Mouse (Mus musculus): ENCODE measurements around the gene Kcnk10. TPM values are rescaled to one million over a fixed set of nuclear protein-coding genes. Genes with fewer than 3 reads are reported as not detected.

Gene Kcnk10
- polyA plus RNA-seq, 1 experiment: 0.01 TPM

DNA sequence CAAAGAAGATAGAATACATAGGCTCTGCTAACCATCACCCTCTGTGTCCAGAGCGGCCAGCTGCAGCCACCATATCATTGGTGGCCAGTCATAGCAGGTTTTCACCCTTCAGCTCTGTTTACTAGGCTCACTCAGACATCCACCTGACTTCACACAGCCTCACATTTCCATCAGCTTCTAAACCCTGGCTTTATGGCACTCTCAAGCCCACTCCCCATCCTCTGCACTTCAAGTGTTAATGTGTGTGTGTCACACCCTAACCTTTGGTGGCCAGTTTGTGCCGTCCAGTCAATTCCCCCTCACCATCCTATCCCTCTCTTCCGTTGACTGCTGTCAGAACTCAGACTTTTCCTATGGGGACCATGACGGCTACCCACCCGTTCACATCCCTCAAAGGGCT lies 184.0 kb downstream of the Kcnk10 start:
- H3K4me1 ChIP-seq (ENCODE audit: control insufficient read depth, insufficient read depth, low read length): no peaks in the 10 kb centered on the region
- TF ChIP-seq CTCF (IDR thresholded peaks at IDR 0.05; ENCODE audit: insufficient read depth, low read length) (no peak), POLR2A (IDR thresholded peaks at IDR 0.05; ENCODE audit: borderline replicate concordance, extremely low read depth, low read depth, low read length) (no peak)
- no peak for DNase-seq
- 88% methylated on average over 5 of the region's 5 CpGs for WGBS
- H3K4me3 ChIP-seq (replicated peaks; ENCODE audit: extremely low read depth, low read depth, low read length): no peak overlapping the region

DNA sequence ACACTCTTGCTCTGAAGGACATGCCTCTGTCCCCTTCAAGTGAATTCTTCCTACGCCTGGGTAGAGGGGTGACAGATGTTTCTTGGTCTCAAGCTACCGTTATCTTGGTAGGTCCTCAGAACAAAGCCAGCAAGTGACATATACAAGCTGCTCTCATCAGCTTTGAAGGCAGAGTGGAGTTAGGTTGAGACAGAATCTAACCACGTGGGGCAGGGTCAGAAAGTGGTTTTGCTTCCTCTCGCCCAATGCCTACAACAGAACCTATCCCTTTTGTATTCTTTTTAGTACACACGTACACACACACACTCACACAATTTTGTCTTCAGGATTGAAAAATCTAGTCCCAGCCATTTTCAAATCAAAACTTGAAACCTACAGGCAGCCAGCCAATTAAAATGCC lies 186.8 kb downstream of the Kcnk10 start:
- Histone ChIP-seq H3K4me1 (ENCODE audit: control insufficient read depth, insufficient read depth, low read length) (no peaks in the 10 kb centered on the region), H3K4me3 (replicated peaks; ENCODE audit: extremely low read depth, low read depth, low read length) (no peak overlapping the region)
- no peak for TF ChIP-seq POLR2A (IDR thresholded peaks at IDR 0.05; ENCODE audit: borderline replicate concordance, extremely low read depth, low read depth, low read length)
- no peak for TF ChIP-seq CTCF (IDR thresholded peaks at IDR 0.05; ENCODE audit: insufficient read depth, low read length)
- no peak for DNase-seq
- WGBS: 65% methylated on average over 5 of the region's 5 CpGs

DNA sequence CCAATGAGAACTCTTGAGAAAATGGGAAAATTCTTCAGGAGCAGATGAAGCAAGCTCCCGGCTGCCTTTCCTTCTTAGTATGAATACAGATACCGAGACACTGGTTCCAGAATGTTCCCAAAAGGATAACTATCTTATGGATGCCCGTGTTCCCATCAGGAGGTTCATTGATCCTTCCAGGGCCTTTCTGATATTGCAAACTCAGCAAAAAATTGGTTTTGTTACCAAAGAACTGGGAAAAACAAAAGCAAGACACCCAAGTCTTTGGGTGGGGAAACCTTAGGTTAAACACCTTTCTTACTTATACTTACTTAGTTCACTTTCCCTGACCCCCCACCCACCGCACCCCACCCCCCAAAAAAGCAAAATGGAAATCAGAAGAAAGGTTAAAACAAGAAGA lies 188.5 kb downstream of the Kcnk10 start:
- DNase-seq: no peak
- Histone ChIP-seq H3K4me1 (ENCODE audit: control insufficient read depth, insufficient read depth, low read length) (no peaks in the 10 kb centered on the region), H3K4me3 (replicated peaks; ENCODE audit: extremely low read depth, low read depth, low read length) (no peak overlapping the region)
- TF ChIP-seq CTCF (IDR thresholded peaks at IDR 0.05; ENCODE audit: insufficient read depth, low read length): no peak
- 89% methylated on average over 4 of the region's 4 CpGs for WGBS

Other genes with a start within 250 kb of the Kcnk10 start
- gene Spata7, start 49.8 kb upstream of the Kcnk10 start, polyA plus RNA-seq (2012; rRNA removed): 2.5 and 4.1 TPM in 2 replicates
- gene Ptpn21, start 159.1 kb upstream of the Kcnk10 start, polyA plus RNA-seq (2012; rRNA removed): 29.0 and 38.6 TPM in 2 replicates
- 34.5 and 48.0 TPM in 2 replicates for gene Zc3h14, start 168.7 kb upstream of the Kcnk10 start, polyA plus RNA-seq (2012; rRNA removed)

Data from lung, adult 2 months (tissue).